Mouse (Mus musculus) CH12.LX (cell line): ENCODE results near the gene Klf14. TPM values are rescaled to one million over a fixed set of nuclear protein-coding genes. Genes with fewer than 3 reads are reported as not detected.

Experiments
- DNase-seq: peaks from one replicate; pipeline ENCODE4 v3.0.0-alpha.2; 2013; ENCODE audit errors: extremely low read depth
- H3K27ac ChIP-seq: 2 replicates; pipeline ENCODE4 v1.5.1; 2012; ENCODE audit warnings: low read depth, mild to moderate bottlenecking, control low read depth, moderate library complexity; ENCODE audit not compliant: insufficient read depth
- H3K27me3 ChIP-seq: replicated peaks from 2 replicates; pipeline ENCODE3; 2012; ENCODE audit warnings: inconsistent platforms
- H3K36me3 ChIP-seq, 2 experiments: replicated peaks in 1 of 2; 2 replicates each; pipeline versions ENCODE3 to v1.6.1; 2012; ENCODE audit warnings: inconsistent platforms in 1 of 2, low read length in 1 of 2, mild to moderate bottlenecking in 1 of 2, mixed read lengths in 1 of 2, moderate library complexity in 1 of 2; ENCODE audit not compliant: control insufficient read depth in 1 of 2, insufficient read depth in 1 of 2
- H3K4me1 ChIP-seq, 2 experiments: 2 replicates each; pipeline ENCODE4 v1.6.1; 2012; ENCODE audit warnings: inconsistent platforms in 1 of 2, moderate library complexity in 1 of 2; ENCODE audit not compliant: insufficient read depth in 2 of 2, control insufficient read depth in 1 of 2
- H3K4me2 ChIP-seq: 2 replicates; pipeline ENCODE4 v1.6.1; 2012; ENCODE audit warnings: low read depth, mild to moderate bottlenecking, control low read depth; ENCODE audit not compliant: poor library complexity, insufficient read depth, severe bottlenecking
- H3K4me3 ChIP-seq, 3 experiments: fragments of 150-350 bp in 1 of 3; sonication (generic) in 1 of 3; replicated peaks in 1 of 3; 2 replicates each; pipeline versions ENCODE3 to v1.5.1; 2011 to 2012; ENCODE audit warnings: low read depth in 2 of 3, low read length in 2 of 3, mild to moderate bottlenecking in 2 of 3, moderate library complexity in 2 of 3, control low read depth in 1 of 3, improper control_type of control experiment in 1 of 3, inconsistent platforms in 1 of 3, mixed read lengths in 1 of 3; ENCODE audit not compliant: poor library complexity in 1 of 3
- H3K79me2 ChIP-seq: replicated peaks from 2 replicates; pipeline ENCODE4 v1.6.1; 2012; ENCODE audit warnings: mild to moderate bottlenecking, moderate library complexity; ENCODE audit not compliant: control insufficient read depth, poor library complexity, insufficient read depth, severe bottlenecking; ENCODE audit errors: extremely low read depth
- H3K9ac ChIP-seq: 2 replicates; pipeline ENCODE4 v1.6.1; 2012; ENCODE audit warnings: low read depth, mild to moderate bottlenecking, control low read depth, moderate library complexity; ENCODE audit not compliant: insufficient read depth
- H3K9me3 ChIP-seq: replicated peaks from 2 replicates; pipeline ENCODE3; 2012; ENCODE audit warnings: low read length, inconsistent platforms, mixed read lengths
- CHD1 ChIP-seq: IDR thresholded peaks from 2 replicates; pipeline ENCODE4 v1.6.1; 2012; ENCODE audit warnings: low read depth, low read length, improper control_type of control experiment, inconsistent platforms
- CTCF ChIP-seq, 2 experiments: IDR thresholded peaks in 1 of 2; conservative IDR thresholded peaks in 1 of 2; 2 replicates each; pipeline ENCODE4 v1.5.1; 2011 to 2012; ENCODE audit warnings: low read depth in 2 of 2, low read length in 2 of 2, improper control_type of control experiment in 1 of 2, inconsistent platforms in 1 of 2, mild to moderate bottlenecking in 1 of 2, moderate library complexity in 1 of 2
- ELF1 ChIP-seq: IDR thresholded peaks from 2 replicates; pipeline ENCODE4 v1.6.1; 2014; ENCODE audit warnings: low read depth, mild to moderate bottlenecking, inconsistent platforms, low read length, improper control_type of control experiment
- GABPA ChIP-seq: IDR thresholded peaks from 2 replicates; pipeline ENCODE4 v1.6.1; 2012; ENCODE audit warnings: low read depth, low read length, improper control_type of control experiment, inconsistent platforms; ENCODE audit not compliant: insufficient replicate concordance
- HCFC1 ChIP-seq: IDR thresholded peaks from 2 replicates; pipeline ENCODE4 v1.6.1; 2012; ENCODE audit warnings: low read depth, mild to moderate bottlenecking, inconsistent platforms, low read length, improper control_type of control experiment
- IRF4 ChIP-seq: IDR thresholded peaks from 2 replicates; pipeline ENCODE4 v1.6.1; 2014; ENCODE audit warnings: low read depth, mild to moderate bottlenecking, inconsistent platforms, low read length, improper control_type of control experiment
- JUND ChIP-seq: conservative IDR thresholded peaks from 2 replicates; pipeline ENCODE4 v1.6.1; 2011; ENCODE audit warnings: low read depth, low read length, improper control_type of control experiment
- MAX ChIP-seq: IDR thresholded peaks from 2 replicates; pipeline ENCODE4 v1.6.1; 2011; ENCODE audit warnings: low read length, improper control_type of control experiment
- MEF2A ChIP-seq: IDR thresholded peaks from 2 replicates; pipeline ENCODE4 v1.6.1; 2014; ENCODE audit warnings: low read depth, mild to moderate bottlenecking, inconsistent platforms, low read length, improper control_type of control experiment, borderline replicate concordance
- MYC ChIP-seq: IDR thresholded peaks from 2 replicates; pipeline ENCODE4 v1.6.1; 2011; ENCODE audit warnings: low read depth, mild to moderate bottlenecking, improper control_type of control experiment, low read length
- NELFE ChIP-seq: IDR thresholded peaks from 2 replicates; pipeline ENCODE4 v1.6.1; 2011; ENCODE audit warnings: low read depth, low read length, improper control_type of control experiment
- NRF1 ChIP-seq: IDR thresholded peaks from 2 replicates; pipeline ENCODE4 v1.6.1; 2014; ENCODE audit warnings: low read depth, mild to moderate bottlenecking, inconsistent platforms, low read length, improper control_type of control experiment, moderate library complexity
- POLR2A ChIP-seq: IDR thresholded peaks from 2 replicates; pipeline ENCODE4 v1.6.1; 2011; ENCODE audit warnings: low read depth, mild to moderate bottlenecking, improper control_type of control experiment, low read length
- RAD21 ChIP-seq: IDR thresholded peaks from 2 replicates; pipeline ENCODE4 v1.6.1; 2011; ENCODE audit warnings: low read depth, mild to moderate bottlenecking, low read length, improper control_type of control experiment, moderate library complexity
- RCOR1 ChIP-seq: conservative IDR thresholded peaks from 2 replicates; pipeline ENCODE4 v1.6.1; 2012; ENCODE audit warnings: low read depth, mild to moderate bottlenecking, inconsistent platforms, low read length, improper control_type of control experiment
- SIN3A ChIP-seq: IDR thresholded peaks from 2 replicates; pipeline ENCODE4 v1.6.1; 2012; ENCODE audit warnings: low read length, improper control_type of control experiment, inconsistent platforms
- SMC3 ChIP-seq: IDR thresholded peaks from 2 replicates; pipeline ENCODE4 v1.6.1; 2011; ENCODE audit warnings: low read depth, low read length, improper control_type of control experiment
- ZC3H11A ChIP-seq: IDR thresholded peaks from 2 replicates; pipeline ENCODE4 v1.6.1; 2012; ENCODE audit warnings: low read depth, mild to moderate bottlenecking, inconsistent platforms, low read length, improper control_type of control experiment
- ZNF384 ChIP-seq: IDR thresholded peaks from 2 replicates; pipeline ENCODE4 v1.6.1; 2012; ENCODE audit warnings: low read depth, low read length, improper control_type of control experiment, inconsistent platforms
- dilution Hi-C: fragments of 300-500 bp; cut with MboI; formaldehyde crosslinking; loops from 2 replicates; pipeline ENCODE4 v1.14.3; 2020; ENCODE audit warnings: low sequenced_read_pairs; ENCODE audit not compliant: extremely low pct_unique_long_range_greater_than_20kb, extremely low pct_ligation_motif_present
- in situ Hi-C: fragments of 300-500 bp; cut with MboI; formaldehyde crosslinking; loops from 3 replicates; pipeline ENCODE4 v1.14.3; 2019; ENCODE audit warnings: low sequenced_read_pairs, low pct_ligation_motif_present, low pct_unique_long_range_greater_than_20kb, mixed read lengths
- polyA plus RNA-seq: library from polyadenylated mRNA; unstranded; fragments of >175 nt; gene quantifications from 2 replicates; pipeline ENCODE4 v1.2.1, GENCODE M21; 2012; ENCODE audit warnings: low read depth; ENCODE audit not compliant: insufficient read length
- total RNA-seq, 2 experiments: library from RNA; depleted of rRNA; stranded (reverse); fragments of 300-350 nt in 1 of 2; fragments of >200 nt in 1 of 2; gene quantifications; 2 replicates each; pipeline ENCODE4 v1.2.3; 2012 to 2014

Gene Klf14
- total and polyA plus RNA-seq, 3 experiments = not detected

DNA sequence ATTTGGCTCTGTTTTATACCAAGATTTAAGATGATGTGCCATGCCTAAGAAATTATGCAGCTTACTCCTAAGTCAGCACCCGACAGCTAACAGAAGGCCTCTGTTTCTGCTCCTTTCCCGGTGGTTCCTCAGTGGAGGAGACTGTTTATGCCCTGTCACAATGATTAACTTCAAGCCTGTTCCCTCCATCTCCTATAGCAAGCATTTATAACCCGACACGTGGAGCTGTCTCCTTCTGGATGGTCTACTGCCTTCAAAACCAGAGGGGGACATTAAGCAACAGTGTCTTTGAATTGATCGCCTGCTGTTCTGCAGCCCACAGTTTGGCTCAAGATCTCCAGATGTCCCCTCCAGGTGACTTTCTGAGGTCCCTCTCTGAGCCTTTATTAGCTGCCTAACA, 19.6 kb downstream of the Klf14 start:
- no peak overlapping the region for H3K4me2 ChIP-seq
- dilution Hi-C loops = no loop called here
- no peaks in the 10 kb centered on the region for H3K9me3 ChIP-seq
- no peak for TF ChIP-seq SMC3
- no peak for TF ChIP-seq ZC3H11A
- no peak for TF ChIP-seq ELF1
- TF ChIP-seq IRF4 = no peak
- TF ChIP-seq NRF1 = no peak
- TF ChIP-seq GABPA = no peak
- TF ChIP-seq ZNF384 = no peak
- TF ChIP-seq HCFC1 = no peak
- no peak for TF ChIP-seq CHD1
- no peak for TF ChIP-seq RCOR1
- no peak for TF ChIP-seq MAX
- no peak for TF ChIP-seq JUND
- no peak for TF ChIP-seq CTCF (conservative IDR thresholded peaks at IDR 0.05 in 1 of 2, IDR thresholded peaks at IDR 0.05 in 1 of 2; ENCODE audit: low read depth in 2 of 2, low read length in 2 of 2)
- TF ChIP-seq POLR2A = no peak
- TF ChIP-seq NELFE = no peak
- TF ChIP-seq SIN3A = no peak
- H3K27ac ChIP-seq = no peak overlapping the region
- in situ Hi-C loops = no loop called here
- H3K79me2 ChIP-seq = no peaks in the 10 kb centered on the region
- no peaks in the 10 kb centered on the region for H3K36me3 ChIP-seq
- no peak overlapping the region for H3K9ac ChIP-seq
- peaks cover 0 to 4% of the 10 kb centered on the region in 2 experiments; a peak in 1 of 4 replicates for H3K4me1 ChIP-seq
- no peaks in the 10 kb centered on the region for H3K27me3 ChIP-seq
- H3K4me3 ChIP-seq = no peak overlapping the region
- no peak for DNase-seq

DNA sequence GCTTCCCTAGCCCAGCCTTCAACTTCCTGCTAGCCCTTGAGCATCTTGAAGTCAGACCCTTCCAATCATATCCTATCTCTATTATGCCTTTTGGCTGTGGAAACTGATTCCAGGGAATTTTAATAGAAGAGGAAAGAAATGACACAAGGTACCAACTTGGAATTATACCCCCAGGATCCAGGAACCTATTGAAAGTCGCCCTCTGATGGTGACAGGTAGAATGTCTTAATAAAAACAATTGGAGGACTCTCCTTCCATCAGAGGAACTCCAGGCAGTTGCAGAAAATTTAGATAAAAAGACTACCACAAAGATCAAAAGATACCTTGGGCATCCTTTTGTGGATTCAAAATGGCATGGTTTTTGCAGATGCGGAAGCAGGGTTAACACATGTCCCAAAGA, 36.1 kb downstream of the Klf14 start:
- Histone ChIP-seq H3K9me3 (no peaks in the 10 kb centered on the region), H3K79me2 (no peaks in the 10 kb centered on the region), H3K27ac (no peak overlapping the region), H3K4me3 (no peak overlapping the region), H3K9ac (no peak overlapping the region), H3K27me3 (peaks cover 20% of the 10 kb centered on the region)
- no peak for DNase-seq
- TF ChIP-seq MYC = no peak
- peak; percentile 66 for TF ChIP-seq SMC3
- TF ChIP-seq MEF2A = no peak
- TF ChIP-seq CTCF (conservative IDR thresholded peaks at IDR 0.05 in 1 of 2, IDR thresholded peaks at IDR 0.05 in 1 of 2; ENCODE audit: low read depth in 2 of 2, low read length in 2 of 2) = peak in 1 of 2 experiments; percentile 64; a peak in 2 of 4 replicates
- TF ChIP-seq RAD21 = peak; percentile 72
- TF ChIP-seq, all 38 proteins: peak for 3
- in situ Hi-C loops (no loop called here), dilution Hi-C loops (no loop called here)
- Histone ChIP-seq H3K4me2 (no peak overlapping the region), H3K36me3 (no peaks in the 10 kb centered on the region), H3K4me1 (peaks cover 0 to 5% of the 10 kb centered on the region in 2 experiments; a peak in 2 of 4 replicates)
